Mouse (Mus musculus): ENCODE measurements around the gene RPS10-NUDT3.
A peak's percentile ranks its signal among the peaks of the same experiment; 100 is the strongest.

The RPS10-NUDT3 gene

GRCm38 (mm10) chr17:27634871-27635574, at the start of gene RPS10-NUDT3:
Gene RPS10-NUDT3, minus strand, starts transcription at chr17:27635222.
- DNase-seq (ENCODE audit: low spot score), result peak; percentile 82

DNA sequence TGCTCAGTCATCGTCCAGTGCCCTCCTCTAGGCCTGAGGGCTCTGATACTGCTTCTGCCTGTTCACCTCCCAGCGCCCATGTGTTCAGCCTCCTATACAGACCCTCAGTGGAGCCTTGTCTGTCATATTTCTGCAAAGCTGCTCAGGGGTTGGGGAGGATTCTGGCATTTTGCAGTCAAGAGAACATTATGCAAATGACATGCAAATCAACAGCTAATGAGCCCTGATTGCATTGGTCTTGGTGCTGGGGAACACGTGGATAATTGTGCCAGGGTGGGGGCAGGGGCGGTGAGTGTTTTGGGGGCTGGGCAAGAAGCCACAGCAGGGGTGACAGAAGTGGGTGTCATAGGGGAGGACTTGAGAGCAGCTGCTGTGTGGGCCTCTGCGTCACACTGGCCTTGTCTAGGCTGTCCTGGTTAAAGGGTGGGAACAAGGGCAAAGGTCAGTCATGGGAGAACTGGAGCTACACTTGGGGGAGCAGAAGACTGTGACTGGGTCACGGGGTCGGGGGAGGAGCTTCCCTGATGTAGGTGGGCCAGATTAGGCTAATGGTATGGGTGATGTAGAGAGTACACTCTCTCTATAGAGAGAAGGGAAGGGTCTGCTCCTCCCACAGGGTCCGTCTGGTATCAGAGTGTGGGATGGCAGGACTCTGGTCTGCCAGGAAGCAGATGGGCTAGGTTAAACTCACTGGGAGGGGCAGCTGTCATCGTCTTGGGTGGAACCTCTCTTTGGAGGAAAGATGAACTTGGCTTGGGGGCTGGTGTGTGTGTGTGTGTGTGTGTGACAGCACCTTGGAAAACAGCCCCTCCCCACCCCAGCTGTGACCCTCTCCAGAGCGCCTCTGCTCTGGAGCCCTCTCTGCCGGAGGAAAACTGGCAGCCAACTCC, 44.1 kb upstream of the RPS10-NUDT3 start:
- DNase-seq (ENCODE audit: low spot score), result no peak

DNA sequence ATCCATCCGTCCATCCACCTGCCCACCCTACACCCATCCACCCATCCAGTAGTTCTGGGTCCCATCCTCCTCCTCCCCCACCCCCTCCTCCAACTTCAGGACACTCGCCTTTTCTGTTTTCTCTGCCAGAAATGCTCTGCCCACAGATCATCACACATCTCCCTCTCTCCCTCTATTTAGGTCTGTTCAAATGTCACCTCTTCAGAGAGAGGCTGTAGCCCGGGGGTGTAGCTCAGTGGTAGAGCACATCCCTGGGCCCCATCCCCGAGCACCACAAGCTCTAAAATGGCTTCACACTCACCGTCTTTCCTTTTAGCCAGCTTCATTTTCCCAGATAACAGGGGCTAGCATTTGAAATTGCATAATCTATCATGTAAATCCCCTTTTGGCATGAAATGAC, 42.7 kb upstream of the RPS10-NUDT3 start:
- no peak for DNase-seq (ENCODE audit: low spot score)

GRCm38 (mm10) chr17:27676270-27676669, 41.2 kb upstream of the RPS10-NUDT3 start:
- no peak for DNase-seq (ENCODE audit: low spot score)

DNA sequence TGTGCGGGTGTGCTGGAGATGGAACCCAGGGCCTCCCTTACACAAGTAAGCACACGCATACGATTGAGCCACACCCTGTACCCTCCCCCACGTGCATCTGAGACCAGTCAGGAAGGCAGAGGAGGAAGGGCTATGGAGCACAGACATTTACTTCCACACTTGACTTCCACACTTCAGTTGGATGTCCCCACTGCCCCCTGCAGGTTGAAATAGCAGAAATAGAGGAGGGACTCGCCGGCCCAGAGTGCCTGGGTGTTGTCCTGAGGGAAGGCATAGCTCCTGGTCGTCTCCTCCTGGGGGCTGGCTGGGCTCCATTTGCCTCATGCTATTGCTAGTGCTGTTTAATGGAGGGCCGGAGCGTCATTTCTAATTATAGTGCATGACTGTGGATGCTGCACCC, 40.4 kb upstream of the RPS10-NUDT3 start:
- DNase-seq (ENCODE audit: low spot score), result no peak

GRCm38 (mm10) chr17:27673945-27674344, 38.9 kb upstream of the RPS10-NUDT3 start:
- no peak for DNase-seq (ENCODE audit: low spot score)

- DNase-seq (ENCODE audit: low spot score), result no peak
Observed at GRCm38 (mm10) chr17:27671720-27672119, 36.7 kb upstream of the RPS10-NUDT3 start.

DNA sequence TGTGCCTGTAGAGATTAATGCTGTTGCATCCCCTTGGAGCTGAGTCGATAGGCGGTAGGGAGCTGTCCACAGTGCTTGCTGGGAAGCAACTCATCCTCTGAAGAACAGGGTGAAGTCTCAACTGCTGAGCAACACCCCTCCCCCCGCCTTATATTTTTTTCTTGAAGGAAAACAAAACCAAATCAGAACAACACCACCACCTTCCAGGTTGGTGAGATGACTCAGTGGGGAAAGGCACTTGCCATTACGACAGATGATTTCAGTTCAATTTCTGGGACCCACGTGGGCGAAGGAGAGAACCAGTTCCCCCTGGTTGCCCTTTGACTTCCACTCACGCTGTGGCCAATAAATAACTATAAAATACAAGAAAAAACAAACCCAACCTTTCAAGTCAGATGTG, 23.7 kb upstream of the RPS10-NUDT3 start:
- no peak for DNase-seq (ENCODE audit: low spot score)

GRCm38 (mm10) chr17:27657123-27657522, 22.1 kb upstream of the RPS10-NUDT3 start:
- DNase-seq (ENCODE audit: low spot score), result no peak

- DNase-seq (ENCODE audit: low spot score), result no peak
Observed at GRCm38 (mm10) chr17:27656414-27656813, 21.4 kb upstream of the RPS10-NUDT3 start.

DNA sequence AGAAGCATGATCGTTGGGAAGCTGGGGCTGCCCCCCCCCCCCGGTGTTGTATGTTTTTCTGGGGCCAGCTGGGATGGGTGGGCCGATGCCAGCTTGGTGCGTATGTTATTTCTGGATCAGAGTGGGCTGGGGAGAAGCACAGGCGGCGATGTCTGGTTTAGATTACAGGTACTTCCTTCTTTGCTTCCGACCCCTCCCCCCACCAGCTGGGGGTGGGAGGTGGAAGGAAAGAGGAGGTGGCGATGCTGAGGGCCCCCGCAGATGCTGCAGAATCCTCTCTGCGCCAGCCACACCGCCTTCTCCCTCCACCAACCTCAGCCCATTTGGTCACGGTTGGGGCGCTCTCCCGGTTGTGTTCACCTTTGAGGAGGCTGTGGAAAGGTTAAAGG, 21.0 kb upstream of the RPS10-NUDT3 start:
- DNase-seq (ENCODE audit: low spot score), result no peak

DNA sequence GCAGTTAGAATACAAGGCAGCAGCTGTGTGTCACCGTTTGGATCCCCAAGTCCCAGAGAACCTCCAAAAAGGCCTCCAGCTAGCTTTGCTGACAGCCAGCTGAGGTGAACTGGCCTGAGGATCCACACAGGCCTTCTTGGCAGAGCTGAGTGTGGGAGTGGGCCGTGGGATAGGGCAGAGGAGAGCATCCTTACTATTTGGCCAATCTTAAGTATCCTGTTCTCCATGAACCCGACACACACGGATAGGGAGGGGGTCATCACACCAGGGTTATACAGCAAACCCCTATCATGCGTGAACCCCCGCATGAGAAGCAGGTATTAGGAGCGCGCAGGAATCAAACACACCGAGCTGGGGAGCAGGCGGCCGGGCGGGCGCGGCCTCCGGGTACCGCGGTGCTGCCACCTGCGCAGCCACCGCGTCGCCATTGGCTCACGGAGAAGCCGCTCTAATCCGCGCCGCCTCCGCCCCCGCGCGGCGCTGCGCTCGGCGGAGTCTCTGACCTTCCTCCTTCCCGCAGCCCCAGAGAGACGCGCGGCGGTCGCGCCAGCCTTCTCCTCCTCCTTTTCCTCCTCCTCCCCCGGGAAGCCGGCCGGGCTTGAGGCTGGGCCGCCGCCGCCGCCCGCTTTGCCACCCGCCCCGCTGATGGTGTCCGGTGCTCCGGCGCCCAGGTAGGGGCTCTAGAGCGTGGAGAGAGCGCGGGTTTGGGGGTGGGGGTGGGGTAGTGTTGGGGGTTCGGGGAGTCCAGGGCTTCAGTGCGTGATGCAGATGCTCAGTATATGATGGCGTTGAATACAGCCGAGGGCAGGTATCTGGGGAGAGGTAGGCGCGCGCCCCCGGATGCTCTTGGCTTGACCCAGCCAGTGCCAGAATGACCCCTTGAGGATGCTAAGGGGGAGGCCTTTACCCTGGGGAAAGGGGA, 20.3 kb upstream of the RPS10-NUDT3 start, which contains the start of gene Pacsin1:
Gene Pacsin1, plus strand, starts transcription at position 421 of the 922 bp plus-strand sequence.
- no peak for DNase-seq (ENCODE audit: low spot score)

GRCm38 (mm10) chr17:27653253-27653959, 18.4 kb upstream of the RPS10-NUDT3 start:
- DNase-seq (ENCODE audit: low spot score), result no peak

- no peak for DNase-seq (ENCODE audit: low spot score)
Observed at GRCm38 (mm10) chr17:27652046-27652790, 17.2 kb upstream of the RPS10-NUDT3 start.

GRCm38 (mm10) chr17:27650586-27650985, 15.6 kb upstream of the RPS10-NUDT3 start:
- no peak for DNase-seq (ENCODE audit: low spot score)

GRCm38 (mm10) chr17:27650160-27650559, 15.1 kb upstream of the RPS10-NUDT3 start:
- peak; percentile 32 for DNase-seq (ENCODE audit: low spot score)

DNA sequence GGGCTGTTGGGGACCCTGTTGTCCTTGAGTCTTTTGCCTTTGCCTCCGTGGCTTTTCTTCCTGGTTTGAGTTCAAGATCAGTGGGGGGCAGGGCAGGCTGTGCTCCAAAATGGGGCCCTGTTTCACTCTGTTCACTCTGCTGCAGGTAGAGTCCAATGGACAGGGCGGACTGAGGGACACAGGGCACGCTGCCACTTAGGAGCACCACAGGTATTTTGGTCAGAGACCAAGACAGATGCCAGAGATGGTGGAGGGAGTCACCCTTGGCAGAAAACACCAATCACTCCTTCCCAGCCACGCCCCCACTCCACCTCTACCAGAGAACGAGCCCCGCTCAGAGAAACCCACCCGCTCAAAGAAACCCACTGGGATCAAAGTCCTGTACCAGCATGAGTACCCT, 10.8 kb upstream of the RPS10-NUDT3 start:
- no peak for DNase-seq (ENCODE audit: low spot score)

- DNase-seq (ENCODE audit: low spot score), result no peak
Observed at GRCm38 (mm10) chr17:27644572-27644971, 9.6 kb upstream of the RPS10-NUDT3 start.

DNA sequence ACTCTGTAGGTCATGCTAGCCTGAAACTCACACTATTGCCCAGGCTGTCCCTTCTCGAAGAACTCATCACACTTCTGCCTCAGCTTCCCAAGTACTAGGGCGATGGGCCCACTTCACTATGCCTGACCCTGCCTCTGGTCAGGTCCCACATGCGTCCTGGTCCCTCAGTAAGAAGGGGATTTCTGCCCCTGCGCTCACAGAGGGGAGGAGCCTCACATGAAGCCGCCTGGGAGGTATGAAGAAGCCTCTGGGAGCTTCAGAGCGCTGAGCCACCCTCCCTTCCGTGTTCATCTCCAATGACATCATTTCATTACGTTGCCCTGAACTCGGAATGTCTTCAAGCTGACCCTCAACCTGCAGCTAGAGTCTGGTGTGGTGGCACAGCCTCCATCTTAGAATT, 8.7 kb upstream of the RPS10-NUDT3 start:
- no peak for DNase-seq (ENCODE audit: low spot score)

GRCm38 (mm10) chr17:27643101-27643500, 8.1 kb upstream of the RPS10-NUDT3 start:
- DNase-seq (ENCODE audit: low spot score), result no peak

Measured in ovary, postnatal 14 days (tissue).